Mouse (Mus musculus): ENCODE data around the gene Hax1. TPM values are rescaled to one million over a fixed set of nuclear protein-coding genes. Genes with fewer than 3 reads are reported as not detected.
A peak's percentile ranks its signal among the peaks of the same experiment; 100 is the strongest.

Gene Hax1
- polyA plus RNA-seq, 1 experiment from 2014 or later = 114 TPM

- ATAC-seq = no peak
- 35% methylated on average over 22 of the region's 22 CpGs for WGBS
- H3K4me1 ChIP-seq (ENCODE audit: control insufficient read depth, insufficient read depth, low read length) = peaks cover 39% of the 10 kb centered on the region
- peak overlapping the region; percentile 89 for H3K27ac ChIP-seq (ENCODE audit: low read length)
- H3K9me3 ChIP-seq (replicated peaks; ENCODE audit: control insufficient read depth, low read length, poor library complexity, severe bottlenecking) = no peaks in the 10 kb centered on the region
- H3K27me3 ChIP-seq (ENCODE audit: control insufficient read depth, insufficient read depth, low read depth, low read length) = no peaks in the 10 kb centered on the region
- H3K4me2 ChIP-seq (ENCODE audit: low read length) = peak overlapping the region; percentile 88
- H3K9ac ChIP-seq (ENCODE audit: low read depth, low read length) = peak overlapping the region; percentile 97
- H3K4me3 ChIP-seq (ENCODE audit: low read depth, low read length) = peak overlapping the region; percentile 85
- H3K36me3 ChIP-seq (ENCODE audit: control insufficient read depth, insufficient read depth, low read length) = no peaks in the 10 kb centered on the region
Observed at GRCm38 (mm10) chr3:89963926-89964739, 34.4 kb downstream of the Hax1 start.

GRCm38 (mm10) chr3:89963221-89963763, 35.3 kb downstream of the Hax1 start, which contains the start of gene Atp8b2:
Gene Atp8b2, minus strand, starts transcription at chr3:89963508.
- Histone ChIP-seq H3K27me3 (ENCODE audit: control insufficient read depth, insufficient read depth, low read depth, low read length) (no peaks in the 10 kb centered on the region), H3K36me3 (ENCODE audit: control insufficient read depth, insufficient read depth, low read length) (no peaks in the 10 kb centered on the region), H3K9ac (ENCODE audit: low read depth, low read length) (peak within 1 kb of the TSS; percentile 97), H3K27ac (ENCODE audit: low read length) (peak within 1 kb of the TSS; percentile 89), H3K4me2 (ENCODE audit: low read length) (peak within 1 kb of the TSS; percentile 88), H3K4me3 (ENCODE audit: low read depth, low read length) (peak within 1 kb of the TSS; percentile 85), H3K9me3 (replicated peaks; ENCODE audit: control insufficient read depth, low read length, poor library complexity, severe bottlenecking) (no peaks in the 10 kb centered on the region), H3K4me1 (ENCODE audit: control insufficient read depth, insufficient read depth, low read length) (peaks cover 41% of the 10 kb centered on the region)
- under 1% methylated on average over 30 of the region's 35 CpGs for WGBS
- ATAC-seq = peak; percentile 55

- under 1% methylated on average over 29 of the region's 30 CpGs for WGBS
Observed at GRCm38 (mm10) chr3:89962751-89963220, 35.8 kb downstream of the Hax1 start.

GRCm38 (mm10) chr3:89962059-89962750, 36.4 kb downstream of the Hax1 start:
- peaks cover 41% of the 10 kb centered on the region for H3K4me1 ChIP-seq (ENCODE audit: control insufficient read depth, insufficient read depth, low read length)
- H3K27me3 ChIP-seq (ENCODE audit: control insufficient read depth, insufficient read depth, low read depth, low read length) = no peaks in the 10 kb centered on the region
- H3K9ac ChIP-seq (ENCODE audit: low read depth, low read length) = peak overlapping the region; percentile 97
- H3K4me2 ChIP-seq (ENCODE audit: low read length) = peak overlapping the region; percentile 88
- peaks cover 4% of the 10 kb centered on the region; the same call in 1 of the 2 replicates for H3K36me3 ChIP-seq (ENCODE audit: control insufficient read depth, insufficient read depth, low read length)
- 6% methylated on average over 14 of the region's 14 CpGs for WGBS
- H3K27ac ChIP-seq (ENCODE audit: low read length) = peak overlapping the region; percentile 89
- ATAC-seq = no peak
- H3K9me3 ChIP-seq (replicated peaks; ENCODE audit: control insufficient read depth, low read length, poor library complexity, severe bottlenecking) = no peaks in the 10 kb centered on the region
- H3K4me3 ChIP-seq (ENCODE audit: low read depth, low read length) = peak overlapping the region; percentile 85

More at GRCm38 (mm10) chr3:89962751-89963220, 35.8 kb downstream of the Hax1 start:
- Histone ChIP-seq H3K4me3 (ENCODE audit: low read depth, low read length) (peak overlapping the region; percentile 85), H3K27ac (ENCODE audit: low read length) (peak overlapping the region; percentile 89), H3K9ac (ENCODE audit: low read depth, low read length) (peak overlapping the region; percentile 97), H3K4me1 (ENCODE audit: control insufficient read depth, insufficient read depth, low read length) (peaks cover 41% of the 10 kb centered on the region), H3K9me3 (replicated peaks; ENCODE audit: control insufficient read depth, low read length, poor library complexity, severe bottlenecking) (no peaks in the 10 kb centered on the region), H3K4me2 (ENCODE audit: low read length) (peak overlapping the region; percentile 88), H3K36me3 (ENCODE audit: control insufficient read depth, insufficient read depth, low read length) (0 out of 2 replicates have a peak, but pooled peaks cover 3% of the 10 kb centered on the region), H3K27me3 (ENCODE audit: control insufficient read depth, insufficient read depth, low read depth, low read length) (no peaks in the 10 kb centered on the region)
- peak; percentile 15; the same call in 1 of the 2 replicates for ATAC-seq

- Histone ChIP-seq H3K9ac (ENCODE audit: low read depth, low read length) (no peak overlapping the region), H3K27me3 (ENCODE audit: control insufficient read depth, insufficient read depth, low read depth, low read length) (no peaks in the 10 kb centered on the region), H3K4me1 (ENCODE audit: control insufficient read depth, insufficient read depth, low read length) (peaks cover 41% of the 10 kb centered on the region), H3K4me3 (ENCODE audit: low read depth, low read length) (peak overlapping the region; percentile 85), H3K27ac (ENCODE audit: low read length) (no peak overlapping the region), H3K36me3 (ENCODE audit: control insufficient read depth, insufficient read depth, low read length) (peaks cover 11% of the 10 kb centered on the region; the same call in 1 of the 2 replicates), H3K4me2 (ENCODE audit: low read length) (peak overlapping the region; percentile 88), H3K9me3 (replicated peaks; ENCODE audit: control insufficient read depth, low read length, poor library complexity, severe bottlenecking) (no peaks in the 10 kb centered on the region)
- 69% methylated on average over 4 of the region's 4 CpGs for WGBS
- ATAC-seq = no peak
Observed at GRCm38 (mm10) chr3:89961436-89961835, 37.1 kb downstream of the Hax1 start.

- H3K9me3 ChIP-seq (replicated peaks; ENCODE audit: control insufficient read depth, low read length, poor library complexity, severe bottlenecking) = no peaks in the 10 kb centered on the region
- peak overlapping the region; percentile 60 for H3K4me3 ChIP-seq (ENCODE audit: low read depth, low read length)
- peak; percentile 90 for ATAC-seq
- no peaks in the 10 kb centered on the region for H3K27me3 ChIP-seq (ENCODE audit: control insufficient read depth, insufficient read depth, low read depth, low read length)
- peak overlapping the region; percentile 78 for H3K9ac ChIP-seq (ENCODE audit: low read depth, low read length)
- H3K4me2 ChIP-seq (ENCODE audit: low read length) = peak overlapping the region; percentile 88
- H3K4me1 ChIP-seq (ENCODE audit: control insufficient read depth, insufficient read depth, low read length) = peaks cover 41% of the 10 kb centered on the region
- WGBS = 0% methylated on average over 30 of the region's 30 CpGs
- peaks cover 20% of the 10 kb centered on the region; the same call in 1 of the 2 replicates for H3K36me3 ChIP-seq (ENCODE audit: control insufficient read depth, insufficient read depth, low read length)
- H3K27ac ChIP-seq (ENCODE audit: low read length) = peak overlapping the region; percentile 74
Observed at GRCm38 (mm10) chr3:89960469-89960868, 38.1 kb downstream of the Hax1 start.

GRCm38 (mm10) chr3:89959435-89959834, 39.1 kb downstream of the Hax1 start:
- Histone ChIP-seq H3K4me3 (ENCODE audit: low read depth, low read length) (peak overlapping the region; percentile 60), H3K27ac (ENCODE audit: low read length) (0 out of 2 replicates have a peak overlapping the region, but pooled peaks have one; percentile 47), H3K9ac (ENCODE audit: low read depth, low read length) (peak overlapping the region; percentile 78), H3K27me3 (ENCODE audit: control insufficient read depth, insufficient read depth, low read depth, low read length) (no peaks in the 10 kb centered on the region), H3K9me3 (replicated peaks; ENCODE audit: control insufficient read depth, low read length, poor library complexity, severe bottlenecking) (no peaks in the 10 kb centered on the region), H3K4me1 (ENCODE audit: control insufficient read depth, insufficient read depth, low read length) (peaks cover 34% of the 10 kb centered on the region), H3K4me2 (ENCODE audit: low read length) (peak overlapping the region; percentile 88), H3K36me3 (ENCODE audit: control insufficient read depth, insufficient read depth, low read length) (peaks cover 23% of the 10 kb centered on the region)
- WGBS = 64% methylated on average over 4 of the region's 4 CpGs
- peak; percentile 12; the same call in 1 of the 2 replicates for ATAC-seq

- Histone ChIP-seq H3K9me3 (replicated peaks; ENCODE audit: control insufficient read depth, low read length, poor library complexity, severe bottlenecking) (no peaks in the 10 kb centered on the region), H3K4me2 (ENCODE audit: low read length) (no peak overlapping the region), H3K4me1 (ENCODE audit: control insufficient read depth, insufficient read depth, low read length) (peaks cover 31% of the 10 kb centered on the region), H3K27me3 (ENCODE audit: control insufficient read depth, insufficient read depth, low read depth, low read length) (no peaks in the 10 kb centered on the region), H3K36me3 (ENCODE audit: control insufficient read depth, insufficient read depth, low read length) (peaks cover 31% of the 10 kb centered on the region), H3K9ac (ENCODE audit: low read depth, low read length) (no peak overlapping the region), H3K27ac (ENCODE audit: low read length) (no peak overlapping the region), H3K4me3 (ENCODE audit: low read depth, low read length) (no peak overlapping the region)
- WGBS = 98% methylated on average over 9 of the region's 9 CpGs
- ATAC-seq = no peak
Observed at GRCm38 (mm10) chr3:89957880-89958279, 40.7 kb downstream of the Hax1 start.
